Mouse (Mus musculus): ENCODE measurements around the gene Gm3854.

The Gm3854 gene

GRCm38 (mm10) chr7:6372993-6373392, 29.4 kb downstream of the Gm3854 start:
- in situ Hi-C loops (cut with MboI; ENCODE audit: low pct_unique_long_range_greater_than_20kb in 1 of 2, low sequenced_read_pairs in 2 of 2, unreplicated experiment in 1 of 2), result loop anchor here in 1 of 2 experiments (25.0 kb wide), 1 partner anchor 914 kb away; the partner anchor contains the start of gene Gm45844

GRCm38 (mm10) chr7:6378441-6378840, 34.9 kb downstream of the Gm3854 start:
- in situ Hi-C loops (cut with MboI; ENCODE audit: low pct_unique_long_range_greater_than_20kb in 1 of 2, low sequenced_read_pairs in 2 of 2, unreplicated experiment in 1 of 2), result no loop called here

DNA sequence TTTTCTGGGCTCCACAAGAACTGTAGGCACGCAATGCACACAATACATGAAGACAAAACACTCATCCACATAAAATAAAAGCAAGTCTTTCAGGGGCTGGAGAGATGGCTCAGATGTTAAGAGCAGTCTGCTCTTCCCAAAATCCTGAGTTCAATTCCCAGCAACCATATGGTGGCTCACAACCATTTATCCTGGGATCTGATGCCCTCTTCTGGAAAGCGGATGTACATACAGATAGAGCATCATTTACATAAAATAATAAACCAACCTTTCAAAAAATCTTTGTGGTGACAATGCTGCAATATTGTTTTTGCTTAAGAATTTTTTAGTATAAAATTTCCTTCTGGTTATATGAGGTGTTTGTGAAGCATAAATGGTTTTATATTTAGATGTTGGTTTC, 37.9 kb downstream of the Gm3854 start:
- in situ Hi-C loops (cut with MboI; ENCODE audit: low pct_unique_long_range_greater_than_20kb in 1 of 2, low sequenced_read_pairs in 2 of 2, unreplicated experiment in 1 of 2), result no loop called here

DNA sequence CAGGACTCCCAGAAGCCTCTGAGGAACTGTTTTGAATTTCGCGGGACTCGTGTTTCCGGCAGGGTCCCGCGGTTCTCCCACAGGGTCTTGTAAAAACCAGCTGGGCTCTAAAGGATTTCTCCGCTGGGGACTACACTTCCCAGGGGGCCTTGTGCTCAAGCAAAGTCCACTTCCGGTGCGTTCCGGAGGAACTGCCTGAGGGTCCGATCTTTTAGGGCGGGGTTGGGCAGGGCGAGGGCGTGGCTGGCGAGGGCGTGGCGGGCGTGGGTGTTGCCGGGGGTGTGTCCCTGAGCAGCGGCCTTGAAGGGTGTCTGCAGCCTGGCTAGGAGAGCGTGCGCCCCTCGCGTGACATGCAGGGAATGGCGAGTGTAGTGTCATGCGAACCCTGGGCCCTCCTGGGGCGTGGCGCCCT, 39.5 kb downstream of the Gm3854 start, which contains the start of gene Zfp28:
TSS of gene Zfp28 (plus strand) at position 252 of the 412 bp plus-strand sequence.
- in situ Hi-C loops (cut with MboI; ENCODE audit: low pct_unique_long_range_greater_than_20kb in 1 of 2, low sequenced_read_pairs in 2 of 2, unreplicated experiment in 1 of 2), result no loop called here

DNA sequence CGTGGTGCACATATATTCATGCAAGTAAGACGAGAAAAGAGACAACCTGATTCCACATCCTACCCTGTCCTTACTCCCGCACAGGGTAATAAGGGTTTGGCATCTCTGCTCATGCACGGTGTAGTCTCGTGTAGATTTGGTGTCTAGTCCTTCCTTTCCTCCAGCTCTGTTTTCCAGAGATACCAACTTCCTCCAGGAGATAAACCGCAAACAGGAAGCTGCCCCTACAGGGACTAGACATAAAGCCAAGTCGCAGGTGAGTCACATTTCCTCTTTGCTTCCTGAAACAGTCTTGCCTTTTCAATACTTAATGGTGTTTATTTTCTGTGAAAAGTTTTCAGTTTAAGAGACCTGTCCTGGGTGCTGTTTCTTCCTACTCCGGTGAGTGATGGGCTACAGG, 40.5 kb downstream of the Gm3854 start:
- in situ Hi-C loops (cut with MboI; ENCODE audit: low pct_unique_long_range_greater_than_20kb in 1 of 2, low sequenced_read_pairs in 2 of 2, unreplicated experiment in 1 of 2), result no loop called here

DNA sequence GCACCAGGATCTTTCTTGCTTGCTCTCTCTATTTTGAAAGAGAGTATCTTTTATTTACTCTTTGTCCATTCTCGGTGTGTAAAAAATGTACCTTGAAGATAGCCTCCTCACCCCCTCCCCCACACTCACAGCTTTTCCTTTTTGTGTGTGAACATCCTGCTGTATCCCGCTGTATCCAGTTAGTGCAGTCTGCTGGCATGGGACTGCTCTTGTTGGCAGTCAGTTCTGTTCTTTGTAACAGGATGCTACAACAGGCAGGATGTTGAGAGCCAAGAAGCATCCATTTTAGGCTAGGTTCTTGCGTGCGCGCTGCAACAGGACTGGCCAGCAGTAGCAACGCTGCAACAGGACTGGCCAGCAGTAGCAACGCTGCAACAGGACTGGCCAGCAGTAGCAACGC, 43.4 kb downstream of the Gm3854 start:
- in situ Hi-C loops (cut with MboI; ENCODE audit: low pct_unique_long_range_greater_than_20kb in 1 of 2, low sequenced_read_pairs in 2 of 2, unreplicated experiment in 1 of 2), result no loop called here

- in situ Hi-C loops (cut with MboI; ENCODE audit: low pct_unique_long_range_greater_than_20kb in 1 of 2, low sequenced_read_pairs in 2 of 2, unreplicated experiment in 1 of 2), result no loop called here
Measured at GRCm38 (mm10) chr7:6388971-6389370, 45.4 kb downstream of the Gm3854 start.

- in situ Hi-C loops (cut with MboI; ENCODE audit: low pct_unique_long_range_greater_than_20kb in 1 of 2, low sequenced_read_pairs in 2 of 2, unreplicated experiment in 1 of 2), result no loop called here
Measured at GRCm38 (mm10) chr7:6389449-6389848, 45.9 kb downstream of the Gm3854 start.

- in situ Hi-C loops (cut with MboI; ENCODE audit: low pct_unique_long_range_greater_than_20kb in 1 of 2, low sequenced_read_pairs in 2 of 2, unreplicated experiment in 1 of 2), result no loop called here
Measured at GRCm38 (mm10) chr7:6397996-6398975, 54.7 kb downstream of the Gm3854 start, which contains the start of gene Smim17. Gene Smim17 (plus strand): TSS chr7:6398715.
